Mouse (Mus musculus): Measurements from ENCODE around the gene Gpr88. TPM values are rescaled to one million over a fixed set of nuclear protein-coding genes. Genes with fewer than 3 reads are reported as not detected.

Gpr88 gene
- total and polyA plus RNA-seq, 3 experiments, result not detected

GRCm38 (mm10) chr3:116204643-116205042, 48.7 kb downstream of the Gpr88 start:
- Histone ChIP-seq H3K4me3 (ENCODE audit: control insufficient read depth in 1 of 2, insufficient read depth in 1 of 2, low read depth in 2 of 2, low read length in 2 of 2) (no peak overlapping the region), H3K27me3 (ENCODE audit: control insufficient read depth in 1 of 2, insufficient read depth in 2 of 2, low read length in 2 of 2) (peaks cover 4 to 6% of the 10 kb centered on the region in 2 experiments; a peak in 3 of 4 replicates), H3K4me1 (ENCODE audit: control insufficient read depth in 1 of 2, insufficient read depth in 2 of 2, low read length in 2 of 2) (no peaks in the 10 kb centered on the region), H3K79me2 (ENCODE audit: control insufficient read depth, insufficient read depth, low read length, poor library complexity) (no peaks in the 10 kb centered on the region), H3K27ac (ENCODE audit: control insufficient read depth, low read depth, low read length) (no peak overlapping the region), H3K36me3 (ENCODE audit: control insufficient read depth in 1 of 2, insufficient read depth in 2 of 2, low read length in 2 of 2) (no peaks in the 10 kb centered on the region), H3K9ac (ENCODE audit: control insufficient read depth, low read depth, low read length, poor library complexity, severe bottlenecking) (no peak overlapping the region), H3K9me3 (replicated peaks; ENCODE audit: insufficient read depth, low read length) (no peaks in the 10 kb centered on the region)
- no peak for DNase-seq (ENCODE audit: low read depth, low spot score)
- TF ChIP-seq SMC3 (IDR thresholded peaks at IDR 0.05; ENCODE audit: low read depth, low read length), result no peak
- no peak for TF ChIP-seq GABPA (IDR thresholded peaks at IDR 0.05; ENCODE audit: low read depth, low read length)
- no peak for TF ChIP-seq ELF1 (IDR thresholded peaks at IDR 0.05; ENCODE audit: low read depth, low read length)
- no peak for TF ChIP-seq MYC (IDR thresholded peaks at IDR 0.05; ENCODE audit: low read depth, low read length)
- no peak for TF ChIP-seq KAT2A (conservative IDR thresholded peaks at IDR 0.05; ENCODE audit: low read depth, low read length)
- no peak for TF ChIP-seq CTCF (IDR thresholded peaks at IDR 0.05 in 2 of 3, conservative IDR thresholded peaks at IDR 0.05 in 1 of 3; ENCODE audit: control insufficient read depth in 1 of 3, insufficient read depth in 1 of 3, low read depth in 2 of 3, low read length in 3 of 3, poor library complexity in 1 of 3, severe bottlenecking in 1 of 3)
- no peak for TF ChIP-seq HCFC1 (IDR thresholded peaks at IDR 0.05; ENCODE audit: low read depth, low read length)
- no peak for TF ChIP-seq UBTF (IDR thresholded peaks at IDR 0.05; ENCODE audit: borderline replicate concordance, insufficient read depth, low read depth, low read length)
- no peak for TF ChIP-seq NRF1 (IDR thresholded peaks at IDR 0.05; ENCODE audit: insufficient read depth, low read depth, low read length, poor library complexity, severe bottlenecking)
- TF ChIP-seq MXI1 (IDR thresholded peaks at IDR 0.05; ENCODE audit: low read depth, low read length), result no peak
- TF ChIP-seq POLR2AphosphoS5 (IDR thresholded peaks at IDR 0.05; ENCODE audit: borderline replicate concordance, low read depth, low read length), result no peak
- TF ChIP-seq ETS1 (IDR thresholded peaks at IDR 0.05; ENCODE audit: low read depth, low read length), result no peak
- TF ChIP-seq TAL1 (IDR thresholded peaks at IDR 0.05; ENCODE audit: low read length), result no peak
- TF ChIP-seq GATA1 (IDR thresholded peaks at IDR 0.05; ENCODE audit: low read depth, low read length), result no peak
- TF ChIP-seq MAX (IDR thresholded peaks at IDR 0.05; ENCODE audit: low read length), result no peak
- no peak for TF ChIP-seq USF1 (IDR thresholded peaks at IDR 0.05; ENCODE audit: low read depth, low read length)
- TF ChIP-seq JUND (IDR thresholded peaks at IDR 0.05; ENCODE audit: low read depth, low read length), result no peak
- TF ChIP-seq MEF2A (IDR thresholded peaks at IDR 0.05; ENCODE audit: extremely low read depth, insufficient replicate concordance, low read depth, low read length, poor library complexity, severe bottlenecking), result no peak
- no peak for TF ChIP-seq TCF12 (IDR thresholded peaks at IDR 0.05; ENCODE audit: low read depth, low read length)

DNA sequence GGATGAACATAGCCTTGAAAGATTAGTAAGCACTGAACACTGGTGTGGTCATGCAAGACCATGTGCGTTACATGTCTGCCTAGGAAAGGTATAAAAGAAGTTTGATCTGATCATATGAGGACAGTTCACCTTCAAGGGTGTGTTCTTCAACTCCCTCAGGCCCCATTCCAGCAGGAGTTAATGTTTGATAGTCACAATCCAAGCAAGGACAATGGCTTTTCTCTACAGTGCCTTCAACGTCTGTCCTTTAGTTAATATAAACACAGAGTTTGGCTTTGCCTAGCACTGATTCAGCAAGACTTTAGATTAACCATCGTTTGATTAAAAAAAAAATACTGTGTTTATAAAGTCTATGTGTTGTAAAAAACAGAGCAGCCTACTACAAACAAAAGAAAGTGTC, 49.4 kb downstream of the Gpr88 start:
- no peak overlapping the region for H3K9ac ChIP-seq (ENCODE audit: control insufficient read depth, low read depth, low read length, poor library complexity, severe bottlenecking)
- no peaks in the 10 kb centered on the region for H3K9me3 ChIP-seq (replicated peaks; ENCODE audit: insufficient read depth, low read length)
- no peak overlapping the region for H3K4me3 ChIP-seq (ENCODE audit: control insufficient read depth in 1 of 2, insufficient read depth in 1 of 2, low read depth in 2 of 2, low read length in 2 of 2)
- TF ChIP-seq SIN3A (IDR thresholded peaks at IDR 0.05; ENCODE audit: low read length) (no peak), CTCF (IDR thresholded peaks at IDR 0.05 in 2 of 3, conservative IDR thresholded peaks at IDR 0.05 in 1 of 3; ENCODE audit: control insufficient read depth in 1 of 3, insufficient read depth in 1 of 3, low read depth in 2 of 3, low read length in 3 of 3, poor library complexity in 1 of 3, severe bottlenecking in 1 of 3) (no peak), MYC (IDR thresholded peaks at IDR 0.05; ENCODE audit: low read depth, low read length) (no peak), TBP (IDR thresholded peaks at IDR 0.05; ENCODE audit: low read depth, low read length) (no peak), MAZ (IDR thresholded peaks at IDR 0.05; ENCODE audit: low read depth, low read length) (no peak), BHLHE40 (IDR thresholded peaks at IDR 0.05; ENCODE audit: borderline replicate concordance, low read depth, low read length) (no peak), ZMIZ1 (IDR thresholded peaks at IDR 0.05; ENCODE audit: low read depth, low read length) (no peak), KAT2A (conservative IDR thresholded peaks at IDR 0.05; ENCODE audit: low read depth, low read length) (no peak), ETS1 (IDR thresholded peaks at IDR 0.05; ENCODE audit: low read depth, low read length) (no peak), ZNF384 (IDR thresholded peaks at IDR 0.05; ENCODE audit: low read depth, low read length) (no peak), E2F4 (IDR thresholded peaks at IDR 0.05; ENCODE audit: borderline replicate concordance, low read depth, low read length) (no peak), GATA1 (IDR thresholded peaks at IDR 0.05; ENCODE audit: low read depth, low read length) (no peak), CHD2 (IDR thresholded peaks at IDR 0.05; ENCODE audit: low read length) (no peak)
- H3K27me3 ChIP-seq (ENCODE audit: control insufficient read depth in 1 of 2, insufficient read depth in 2 of 2, low read length in 2 of 2), result peaks cover 4 to 6% of the 10 kb centered on the region in 2 experiments; a peak in 3 of 4 replicates
- no peak overlapping the region for H3K27ac ChIP-seq (ENCODE audit: control insufficient read depth, low read depth, low read length)
- DNase-seq (ENCODE audit: low read depth, low spot score), result no peak
- no peaks in the 10 kb centered on the region for H3K79me2 ChIP-seq (ENCODE audit: control insufficient read depth, insufficient read depth, low read length, poor library complexity)
- no peaks in the 10 kb centered on the region for H3K4me1 ChIP-seq (ENCODE audit: control insufficient read depth in 1 of 2, insufficient read depth in 2 of 2, low read length in 2 of 2)
- no peaks in the 10 kb centered on the region for H3K36me3 ChIP-seq (ENCODE audit: control insufficient read depth in 1 of 2, insufficient read depth in 2 of 2, low read length in 2 of 2)
